ENCODE assay signal across 12 mouse cellular contexts in genomic region chr14:76805151-76805785, GRCm38 (mm10).
A peak's percentile ranks its signal among the peaks of the same experiment; 100 is the strongest.
DNase-seq lines count a peak whose midpoint lies in the region; ATAC-seq and TF ChIP-seq lines count a peak whose summit lies in the region.
"Had no signal": no experiment of that assay in that cellular context is flagged by ENCODE, and none has a peak within 500 bp of the region (broad histone marks: within the 10 kb centered on the region; RNA-seq: fewer than 3 reads in every experiment).

No protein-coding gene starts in this region.

- H3K27ac ChIP-seq in kidney, adult 2 months (ENCODE audit: insufficient read depth, low read depth, low read length), result peak overlapping the region; percentile 98
- no peak overlapping the region for H3K27ac ChIP-seq in kidney, embryonic 14.5 days (ENCODE audit: low read depth, low read length)
- H3K27ac ChIP-seq in heart, postnatal 0 days (ENCODE audit: low read depth), result peak overlapping the region; percentile 49; the same call in 1 of the 2 replicates
- peak overlapping the region; percentile 63; the same call in 1 of the 2 replicates for H3K27ac ChIP-seq in kidney, embryonic 16.5 days (ENCODE audit: low read length)
- H3K27ac ChIP-seq in liver, postnatal 0 days (ENCODE audit: low read depth), result peak overlapping the region; percentile 66

- no peaks in the 10 kb centered on the region for H3K27me3 ChIP-seq in kidney, adult 2 months (replicated peaks; ENCODE audit: control insufficient read depth, insufficient read depth, low read length)
- H3K27me3 ChIP-seq in kidney, embryonic 14.5 days (ENCODE audit: control insufficient read depth, insufficient read depth, low read length), result no peaks in the 10 kb centered on the region
- no peaks in the 10 kb centered on the region for H3K27me3 ChIP-seq in heart, postnatal 0 days (ENCODE audit: control insufficient read depth, insufficient read depth, low read length)
- no peaks in the 10 kb centered on the region for H3K27me3 ChIP-seq in kidney, embryonic 16.5 days (ENCODE audit: insufficient read depth, low read length)
- H3K27me3 ChIP-seq in liver, postnatal 0 days (ENCODE audit: insufficient read depth, low read length), result no peaks in the 10 kb centered on the region

- 47% methylated on average over 13 of the region's 13 CpGs for WGBS in kidney, adult 2 months
- 33% methylated on average over 13 of the region's 13 CpGs for WGBS in kidney, embryonic 14.5 days
- WGBS in heart, postnatal 0 days, result 56% methylated on average over 13 of the region's 13 CpGs
- WGBS in kidney, embryonic 16.5 days, result 36% methylated on average over 13 of the region's 13 CpGs
- WGBS in liver, postnatal 0 days (ENCODE audit: insufficient replicate concordance), result 49% methylated on average over 13 of the region's 13 CpGs

- H3K4me1 ChIP-seq in kidney, adult 2 months (ENCODE audit: control insufficient read depth, insufficient read depth, low read length), result peaks cover 16% of the 10 kb centered on the region; the same call in 1 of the 2 replicates
- no peaks in the 10 kb centered on the region for H3K4me1 ChIP-seq in kidney, embryonic 14.5 days (ENCODE audit: control insufficient read depth, insufficient read depth, low read length)
- H3K4me1 ChIP-seq in heart, postnatal 0 days (ENCODE audit: control insufficient read depth, insufficient read depth), result 0 out of 2 replicates have a peak, but pooled peaks cover 3% of the 10 kb centered on the region
- peaks cover 13% of the 10 kb centered on the region for H3K4me1 ChIP-seq in kidney, embryonic 16.5 days (ENCODE audit: insufficient read depth, low read length)
- peaks cover 2% of the 10 kb centered on the region; the same call in 1 of the 2 replicates for H3K4me1 ChIP-seq in liver, postnatal 0 days (ENCODE audit: insufficient read depth)

- ATAC-seq in kidney, embryonic 14.5 days (ENCODE audit: low FRiP score, low TSS enrichment), result no peak
- ATAC-seq in heart, postnatal 0 days (ENCODE audit: insufficient read depth, low read depth), result no peak
- peak; percentile 77 for ATAC-seq in kidney, embryonic 16.5 days (ENCODE audit: low FRiP score, low TSS enrichment)
- peak; percentile 71 for ATAC-seq in liver, postnatal 0 days
- ATAC-seq: inflammation-experienced regulatory T-cells, adult 6 months; midbrain, embryonic 16.5 days had no signal

- no peak overlapping the region for H3K4me3 ChIP-seq in kidney, adult 2 months (ENCODE audit: insufficient read depth, low read depth, low read length)
- H3K4me3 ChIP-seq in kidney, embryonic 14.5 days (ENCODE audit: low read length), result no peak overlapping the region
- no peak overlapping the region for H3K4me3 ChIP-seq in heart, postnatal 0 days (ENCODE audit: low read depth, low read length)
- no peak overlapping the region for H3K4me3 ChIP-seq in kidney, embryonic 16.5 days (ENCODE audit: low read length)
- no peak overlapping the region for H3K4me3 ChIP-seq in liver, postnatal 0 days (ENCODE audit: low read depth, low read length)

- TF ChIP-seq CTCF in kidney, adult 2 months (conservative IDR thresholded peaks at IDR 0.05; ENCODE audit: insufficient read depth, insufficient read length, low read depth, low read length), result no peak
- no peak for TF ChIP-seq CTCF in heart, postnatal 0 days (IDR thresholded peaks at IDR 0.05; ENCODE audit: low read depth)
- no peak for TF ChIP-seq CTCF in liver, postnatal 0 days (IDR thresholded peaks at IDR 0.05; ENCODE audit: low read depth)

- H3K4me2 ChIP-seq in kidney, embryonic 14.5 days (replicated peaks; ENCODE audit: low read depth, low read length), result no peak overlapping the region
- no peak overlapping the region for H3K4me2 ChIP-seq in heart, postnatal 0 days (ENCODE audit: low read depth, low read length)
- H3K4me2 ChIP-seq in kidney, embryonic 16.5 days (replicated peaks; ENCODE audit: low read depth, low read length), result no peak overlapping the region
- H3K4me2 ChIP-seq in liver, postnatal 0 days (ENCODE audit: low read depth, low read length), result no peak overlapping the region

- no peak overlapping the region for H3K9ac ChIP-seq in kidney, embryonic 14.5 days (ENCODE audit: low read depth, low read length)
- no peak overlapping the region for H3K9ac ChIP-seq in heart, postnatal 0 days (replicated peaks; ENCODE audit: low read depth, low read length)
- no peak overlapping the region for H3K9ac ChIP-seq in kidney, embryonic 16.5 days (replicated peaks; ENCODE audit: low read length)
- H3K9ac ChIP-seq in liver, postnatal 0 days (replicated peaks), result no peak overlapping the region

- H3K9me3 ChIP-seq in kidney, embryonic 14.5 days (ENCODE audit: control insufficient read depth, low read length), result peaks cover 3% of the 10 kb centered on the region; the same call in 1 of the 2 replicates
- 0 out of 2 replicates have a peak, but pooled peaks cover 4% of the 10 kb centered on the region for H3K9me3 ChIP-seq in heart, postnatal 0 days (replicated peaks; ENCODE audit: control insufficient read depth, low read length)
- peaks cover 4% of the 10 kb centered on the region for H3K9me3 ChIP-seq in kidney, embryonic 16.5 days (ENCODE audit: low read length)
- H3K9me3 ChIP-seq in liver, postnatal 0 days (ENCODE audit: low read length), result no peaks in the 10 kb centered on the region; the same call in 1 of the 2 replicates

- TF ChIP-seq EP300 in heart, postnatal 0 days (IDR thresholded peaks at IDR 0.05; ENCODE audit: low read depth), result no peak
- peak; percentile 34; the same call in 1 of the 2 replicates for TF ChIP-seq EP300 in liver, postnatal 0 days (IDR thresholded peaks at IDR 0.05; ENCODE audit: low read depth)

- TF ChIP-seq POLR2A in kidney, adult 2 months (IDR thresholded peaks at IDR 0.05; ENCODE audit: low read depth, low read length), result no peak

- DNase-seq in kidney, adult 2 months, result peak; percentile 85
- DNase-seq in heart, postnatal 0 days (ENCODE audit: low spot score), result no peak
- no peak for DNase-seq in liver, postnatal 0 days
- DNase-seq in right cerebral cortex, adult 18-20 months, result no peak
- DNase-seq in right cerebral cortex, postnatal 14 days, result no peak
- DNase-seq: cerebellum, adult 11-12 months; gastrocnemius, postnatal 14 days; lung, adult 2 months had no signal

- H3K36me3 ChIP-seq in kidney, adult 2 months (ENCODE audit: control insufficient read depth, insufficient read depth, low read length), result no peaks in the 10 kb centered on the region
- H3K36me3 ChIP-seq in kidney, embryonic 14.5 days (ENCODE audit: control insufficient read depth, insufficient read depth, low read length), result no peaks in the 10 kb centered on the region
- no peaks in the 10 kb centered on the region for H3K36me3 ChIP-seq in heart, postnatal 0 days (replicated peaks; ENCODE audit: control insufficient read depth, insufficient read depth, low read length)
- no peaks in the 10 kb centered on the region for H3K36me3 ChIP-seq in kidney, embryonic 16.5 days (ENCODE audit: insufficient read depth, low read length)
- no peaks in the 10 kb centered on the region for H3K36me3 ChIP-seq in liver, postnatal 0 days (replicated peaks; ENCODE audit: insufficient read depth, low read length)

Comparison
In these comparisons a context has a peak if more than half of its experiments do, and no peak if none do; other contexts are left out.
1. ATAC-seq: peak in kidney, embryonic 16.5 days (single experiment) and liver, postnatal 0 days (single experiment); none in kidney, embryonic 14.5 days (single experiment) and heart, postnatal 0 days (single experiment).